Mouse (Mus musculus): ENCODE measurements around the gene Wfdc2. TPM values are rescaled to one million over a fixed set of nuclear protein-coding genes. Genes with fewer than 3 reads are reported as not detected.

Wfdc2 gene
- polyA plus RNA-seq (2015; fragmentation: Illumina TruSeq; extraction: RNeasy Lipid Tissue Mini Kit (QIAGEN cat#74804); ENCODE audit: insufficient read depth, low read depth, low replicate concordance), result 8.5 TPM

GRCm38 (mm10) chr2:164562391-164563188, at the start of gene Wfdc2:
Gene Wfdc2 (plus strand): TSS chr2:164562413.

GRCm38 (mm10) chr2:164573359-164573758, 11.1 kb downstream of the Wfdc2 start, which contains the start of gene Spint3:
Gene Spint3 (minus strand): TSS chr2:164573459.

GRCm38 (mm10) chr2:164585025-164585725, 23.0 kb downstream of the Wfdc2 start, which contains the start of gene Wfdc6a:
Gene Wfdc6a (minus strand): TSS chr2:164585447.

GRCm38 (mm10) chr2:164593494-164593893, 31.3 kb downstream of the Wfdc2 start, which contains the start of gene Eppin:
Gene Eppin (minus strand): TSS chr2:164593594.

GRCm38 (mm10) chr2:164613471-164613870, 51.3 kb downstream of the Wfdc2 start, which contains the start of the genes Wfdc6b and Wfdc8:
Gene Wfdc6b (plus strand): TSS chr2:164613522.
Gene Wfdc8 (minus strand): TSS chr2:164613626.

Other genes with a start within 250 kb of the Wfdc2 start
- gene Svs6, start 245.7 kb upstream of the Wfdc2 start, polyA plus RNA-seq (2015; fragmentation: Illumina TruSeq; extraction: RNeasy Lipid Tissue Mini Kit (QIAGEN cat#74804); ENCODE audit: insufficient read depth, low read depth, low replicate concordance), result not detected
- gene Svs5, start 229.7 kb upstream of the Wfdc2 start, polyA plus RNA-seq (2015; fragmentation: Illumina TruSeq; extraction: RNeasy Lipid Tissue Mini Kit (QIAGEN cat#74804); ENCODE audit: insufficient read depth, low read depth, low replicate concordance), result not detected
- gene Slpi, start 173.3 kb upstream of the Wfdc2 start, polyA plus RNA-seq (2015; fragmentation: Illumina TruSeq; extraction: RNeasy Lipid Tissue Mini Kit (QIAGEN cat#74804); ENCODE audit: insufficient read depth, low read depth, low replicate concordance), result 146 TPM
- gene Rbpjl, start 159.3 kb upstream of the Wfdc2 start, polyA plus RNA-seq (2015; fragmentation: Illumina TruSeq; extraction: RNeasy Lipid Tissue Mini Kit (QIAGEN cat#74804); ENCODE audit: insufficient read depth, low read depth, low replicate concordance), result 571 TPM
- gene Matn4, start 157.3 kb upstream of the Wfdc2 start, polyA plus RNA-seq (2015; fragmentation: Illumina TruSeq; extraction: RNeasy Lipid Tissue Mini Kit (QIAGEN cat#74804); ENCODE audit: insufficient read depth, low read depth, low replicate concordance), result 9.7 TPM
- gene Sdc4, start 118.5 kb upstream of the Wfdc2 start, polyA plus RNA-seq (2015; fragmentation: Illumina TruSeq; extraction: RNeasy Lipid Tissue Mini Kit (QIAGEN cat#74804); ENCODE audit: insufficient read depth, low read depth, low replicate concordance), result 22.0 TPM
- gene Sys1, start 105.4 kb upstream of the Wfdc2 start, polyA plus RNA-seq (2015; fragmentation: Illumina TruSeq; extraction: RNeasy Lipid Tissue Mini Kit (QIAGEN cat#74804); ENCODE audit: insufficient read depth, low read depth, low replicate concordance), result 11.8 TPM
- not detected for gene Gm20458, start 101.4 kb upstream of the Wfdc2 start, polyA plus RNA-seq (2015; fragmentation: Illumina TruSeq; extraction: RNeasy Lipid Tissue Mini Kit (QIAGEN cat#74804); ENCODE audit: insufficient read depth, low read depth, low replicate concordance)
- gene Trp53tg5, start 88.7 kb upstream of the Wfdc2 start, polyA plus RNA-seq (2015; fragmentation: Illumina TruSeq; extraction: RNeasy Lipid Tissue Mini Kit (QIAGEN cat#74804); ENCODE audit: insufficient read depth, low read depth, low replicate concordance), result not detected
- 8.1 TPM for gene Dbndd2, start 76.3 kb upstream of the Wfdc2 start, polyA plus RNA-seq (2015; fragmentation: Illumina TruSeq; extraction: RNeasy Lipid Tissue Mini Kit (QIAGEN cat#74804); ENCODE audit: insufficient read depth, low read depth, low replicate concordance)
- 10.4 TPM for gene Pigt, start 64.9 kb upstream of the Wfdc2 start, polyA plus RNA-seq (2015; fragmentation: Illumina TruSeq; extraction: RNeasy Lipid Tissue Mini Kit (QIAGEN cat#74804); ENCODE audit: insufficient read depth, low read depth, low replicate concordance)
- gene Spint3, start 11.0 kb downstream of the Wfdc2 start, polyA plus RNA-seq (2015; fragmentation: Illumina TruSeq; extraction: RNeasy Lipid Tissue Mini Kit (QIAGEN cat#74804); ENCODE audit: insufficient read depth, low read depth, low replicate concordance), result not detected
- not detected for gene Wfdc6a, start 23.0 kb downstream of the Wfdc2 start, polyA plus RNA-seq (2015; fragmentation: Illumina TruSeq; extraction: RNeasy Lipid Tissue Mini Kit (QIAGEN cat#74804); ENCODE audit: insufficient read depth, low read depth, low replicate concordance)
- gene Eppin, start 31.2 kb downstream of the Wfdc2 start, polyA plus RNA-seq (2015; fragmentation: Illumina TruSeq; extraction: RNeasy Lipid Tissue Mini Kit (QIAGEN cat#74804); ENCODE audit: insufficient read depth, low read depth, low replicate concordance), result not detected
- gene Wfdc6b, start 51.1 kb downstream of the Wfdc2 start, polyA plus RNA-seq (2015; fragmentation: Illumina TruSeq; extraction: RNeasy Lipid Tissue Mini Kit (QIAGEN cat#74804); ENCODE audit: insufficient read depth, low read depth, low replicate concordance), result not detected
- not detected for gene Wfdc8, start 51.2 kb downstream of the Wfdc2 start, polyA plus RNA-seq (2015; fragmentation: Illumina TruSeq; extraction: RNeasy Lipid Tissue Mini Kit (QIAGEN cat#74804); ENCODE audit: insufficient read depth, low read depth, low replicate concordance)
- 1.0 TPM for gene Wfdc16, start 76.4 kb downstream of the Wfdc2 start, polyA plus RNA-seq (2015; fragmentation: Illumina TruSeq; extraction: RNeasy Lipid Tissue Mini Kit (QIAGEN cat#74804); ENCODE audit: insufficient read depth, low read depth, low replicate concordance)
- gene Wfdc10, start 93.6 kb downstream of the Wfdc2 start, polyA plus RNA-seq (2015; fragmentation: Illumina TruSeq; extraction: RNeasy Lipid Tissue Mini Kit (QIAGEN cat#74804); ENCODE audit: insufficient read depth, low read depth, low replicate concordance), result not detected
- not detected for gene Wfdc9, start 94.2 kb downstream of the Wfdc2 start, polyA plus RNA-seq (2015; fragmentation: Illumina TruSeq; extraction: RNeasy Lipid Tissue Mini Kit (QIAGEN cat#74804); ENCODE audit: insufficient read depth, low read depth, low replicate concordance)
- gene Wfdc11, start 111.7 kb downstream of the Wfdc2 start, polyA plus RNA-seq (2015; fragmentation: Illumina TruSeq; extraction: RNeasy Lipid Tissue Mini Kit (QIAGEN cat#74804); ENCODE audit: insufficient read depth, low read depth, low replicate concordance), result not detected
- not detected for gene Wfdc13, start 122.7 kb downstream of the Wfdc2 start, polyA plus RNA-seq (2015; fragmentation: Illumina TruSeq; extraction: RNeasy Lipid Tissue Mini Kit (QIAGEN cat#74804); ENCODE audit: insufficient read depth, low read depth, low replicate concordance)
- gene Spint4, start 136.1 kb downstream of the Wfdc2 start, polyA plus RNA-seq (2015; fragmentation: Illumina TruSeq; extraction: RNeasy Lipid Tissue Mini Kit (QIAGEN cat#74804); ENCODE audit: insufficient read depth, low read depth, low replicate concordance), result not detected
- not detected for gene Spint5, start 152.9 kb downstream of the Wfdc2 start, polyA plus RNA-seq (2015; fragmentation: Illumina TruSeq; extraction: RNeasy Lipid Tissue Mini Kit (QIAGEN cat#74804); ENCODE audit: insufficient read depth, low read depth, low replicate concordance)
- gene Wfdc3, start 183.5 kb downstream of the Wfdc2 start, polyA plus RNA-seq (2015; fragmentation: Illumina TruSeq; extraction: RNeasy Lipid Tissue Mini Kit (QIAGEN cat#74804); ENCODE audit: insufficient read depth, low read depth, low replicate concordance), result 2.3 TPM
- 6.2 TPM for gene Dnttip1, start 183.6 kb downstream of the Wfdc2 start, polyA plus RNA-seq (2015; fragmentation: Illumina TruSeq; extraction: RNeasy Lipid Tissue Mini Kit (QIAGEN cat#74804); ENCODE audit: insufficient read depth, low read depth, low replicate concordance)
- not detected for gene Ube2c, start 207.5 kb downstream of the Wfdc2 start, polyA plus RNA-seq (2015; fragmentation: Illumina TruSeq; extraction: RNeasy Lipid Tissue Mini Kit (QIAGEN cat#74804); ENCODE audit: insufficient read depth, low read depth, low replicate concordance)
- not detected for gene Tnnc2, start 217.6 kb downstream of the Wfdc2 start, polyA plus RNA-seq (2015; fragmentation: Illumina TruSeq; extraction: RNeasy Lipid Tissue Mini Kit (QIAGEN cat#74804); ENCODE audit: insufficient read depth, low read depth, low replicate concordance)
- 7.6 TPM for gene Snx21, start 223.4 kb downstream of the Wfdc2 start, polyA plus RNA-seq (2015; fragmentation: Illumina TruSeq; extraction: RNeasy Lipid Tissue Mini Kit (QIAGEN cat#74804); ENCODE audit: insufficient read depth, low read depth, low replicate concordance)
- gene Acot8, start 242.5 kb downstream of the Wfdc2 start, polyA plus RNA-seq (2015; fragmentation: Illumina TruSeq; extraction: RNeasy Lipid Tissue Mini Kit (QIAGEN cat#74804); ENCODE audit: insufficient read depth, low read depth, low replicate concordance), result 3.7 TPM
- gene Zswim3, start 242.7 kb downstream of the Wfdc2 start, polyA plus RNA-seq (2015; fragmentation: Illumina TruSeq; extraction: RNeasy Lipid Tissue Mini Kit (QIAGEN cat#74804); ENCODE audit: insufficient read depth, low read depth, low replicate concordance), result 1.3 TPM